Mouse (Mus musculus): ENCODE results near the gene Pkd2l1. TPM values are rescaled to one million over a fixed set of nuclear protein-coding genes. Genes with fewer than 3 reads are reported as not detected.

The Pkd2l1 gene
- 0.45 TPM for polyA plus RNA-seq (2017; shearing (Covaris generic))

GRCm38 (mm10) chr19:44192342-44192741 is at the start of gene Pkd2l1:
Gene Pkd2l1, minus strand, starts transcription at chr19:44192442.

GRCm38 (mm10) chr19:44203015-44203564 is 10.8 kb upstream of the Pkd2l1 start, which contains the start of gene Scd3:
Gene Scd3, plus strand, starts transcription at chr19:44203269.

GRCm38 (mm10) chr19:44145702-44146567 is 46.3 kb downstream of the Pkd2l1 start, which contains the start of gene Bloc1s2:
Gene Bloc1s2, minus strand, starts transcription at chr19:44146446.

GRCm38 (mm10) chr19:44135072-44135959 is 56.9 kb downstream of the Pkd2l1 start, which contains the start of gene Cwf19l1:
Gene Cwf19l1, minus strand, starts transcription at chr19:44135876.

GRCm38 (mm10) chr19:44106831-44107660 is 85.2 kb downstream of the Pkd2l1 start, which contains the start of gene Chuk:
Gene Chuk, minus strand, starts transcription at chr19:44107480.

Other genes with a start within 250 kb of the Pkd2l1 start
- gene Cpn1, start 205.9 kb downstream of the Pkd2l1 start, polyA plus RNA-seq (2017; shearing (Covaris generic)), result not detected
- not detected for gene Cyp2c23, start 163.2 kb downstream of the Pkd2l1 start, polyA plus RNA-seq (2017; shearing (Covaris generic))
- gene Erlin1, start 122.7 kb downstream of the Pkd2l1 start, polyA plus RNA-seq (2017; shearing (Covaris generic)), result 6.4 TPM
- gene Chuk, start 85.0 kb downstream of the Pkd2l1 start, polyA plus RNA-seq (2017; shearing (Covaris generic)), result 97.1 TPM
- 21.6 TPM for gene Cwf19l1, start 56.6 kb downstream of the Pkd2l1 start, polyA plus RNA-seq (2017; shearing (Covaris generic))
- 66.8 TPM for gene Bloc1s2, start 46.0 kb downstream of the Pkd2l1 start, polyA plus RNA-seq (2017; shearing (Covaris generic))
- gene Scd3, start 10.8 kb upstream of the Pkd2l1 start, polyA plus RNA-seq (2017; shearing (Covaris generic)), result not detected
- 13.7 TPM for gene Scd2, start 101.2 kb upstream of the Pkd2l1 start, polyA plus RNA-seq (2017; shearing (Covaris generic))
- gene Scd4, start 140.7 kb upstream of the Pkd2l1 start, polyA plus RNA-seq (2017; shearing (Covaris generic)), result 0.23 TPM
- gene Scd1, start 215.4 kb upstream of the Pkd2l1 start, polyA plus RNA-seq (2017; shearing (Covaris generic)), result not detected